Mouse (Mus musculus) lung, embryonic 16.5 days (tissue): ENCODE measurements around the gene Camk1g. TPM values are rescaled to one million over a fixed set of nuclear protein-coding genes. Genes with fewer than 3 reads are reported as not detected.

Source experiments
- ATAC-seq: fragments of 200-750 bp; cut with Nextera tagmentation; 2 replicates; pipeline ENCODE4 v1.8.0; 2017; ENCODE audit warnings: low read depth, mild to moderate bottlenecking, moderate library complexity
- H3K27ac ChIP-seq: fragments of 300-500 bp; sonication (generic); 2 replicates; pipeline ENCODE4 v1.5.1; 2014; ENCODE audit warnings: mild to moderate bottlenecking, control low read depth, low read length
- H3K27me3 ChIP-seq: fragments of 300-500 bp; sonication (generic); 2 replicates; pipeline ENCODE4 v1.6.1; 2014; ENCODE audit warnings: low read depth, low read length, mixed read lengths; ENCODE audit not compliant: control insufficient read depth, insufficient read depth
- H3K36me3 ChIP-seq: fragments of 300-500 bp; sonication (generic); 2 replicates; pipeline ENCODE4 v1.6.1; 2014; ENCODE audit warnings: low read length; ENCODE audit not compliant: control insufficient read depth, insufficient read depth
- H3K4me1 ChIP-seq: fragments of 300-500 bp; sonication (generic); replicated peaks from 2 replicates; pipeline ENCODE4 v1.6.1; 2014; ENCODE audit warnings: low read length, mixed read lengths; ENCODE audit not compliant: control insufficient read depth, insufficient read depth
- H3K4me2 ChIP-seq: fragments of 300-500 bp; sonication (generic); 2 replicates; pipeline ENCODE4 v1.6.1; 2014; ENCODE audit warnings: low read depth, low read length, control low read depth
- H3K4me3 ChIP-seq: fragments of 300-500 bp; sonication (generic); 2 replicates; pipeline ENCODE4 v1.5.1; 2014; ENCODE audit warnings: mild to moderate bottlenecking, low read length, control low read depth
- H3K9ac ChIP-seq: fragments of 300-500 bp; sonication (generic); 2 replicates; pipeline ENCODE4 v1.6.1; 2014; ENCODE audit warnings: low read length, control low read depth
- H3K9me3 ChIP-seq: fragments of 300-500 bp; sonication (generic); 2 replicates; pipeline ENCODE4 v1.6.1; 2016; ENCODE audit warnings: low read length; ENCODE audit not compliant: control insufficient read depth
- WGBS: fragments of 180-500 bp; shearing (Covaris S2); extraction: QIAGEN DNeasy Blood & Tissue Kit; methylation state at CpG from one replicate; pipeline ENCODE4 v1.1.7; 2014; 5-methylcytosine and 5-hydroxymethylcytosine counted together
- polyA plus RNA-seq: library from polyadenylated mRNA; unstranded; fragments of >200 nt; fragmentation: Nextera tagmentation; extraction: Ambion mirVana; gene quantifications from 2 replicates; pipeline ENCODE4 v1.2.1, GENCODE M21; 2015

Camk1g gene
- polyA plus RNA-seq, 1 experiment from 2014 or later: 43.2 TPM

GRCm38 (mm10) chr1:193361181-193361580 lies 8.9 kb downstream of the Camk1g start:
- no peak overlapping the region for H3K4me3 ChIP-seq
- no peak overlapping the region for H3K4me2 ChIP-seq
- H3K4me1 ChIP-seq: no peaks in the 10 kb centered on the region
- H3K27me3 ChIP-seq: no peaks in the 10 kb centered on the region
- H3K9ac ChIP-seq: no peak overlapping the region
- no peak for ATAC-seq
- no peaks in the 10 kb centered on the region for H3K9me3 ChIP-seq
- 61% methylated on average over 6 of the region's 6 CpGs for WGBS
- no peak overlapping the region for H3K27ac ChIP-seq
- H3K36me3 ChIP-seq: no peaks in the 10 kb centered on the region

GRCm38 (mm10) chr1:193359199-193359598 lies 10.9 kb downstream of the Camk1g start:
- H3K36me3 ChIP-seq: no peaks in the 10 kb centered on the region
- no peaks in the 10 kb centered on the region for H3K27me3 ChIP-seq
- H3K9me3 ChIP-seq: no peaks in the 10 kb centered on the region
- WGBS: 64% methylated on average over 3 of the region's 3 CpGs
- no peak overlapping the region for H3K4me3 ChIP-seq
- H3K9ac ChIP-seq: no peak overlapping the region
- no peak for ATAC-seq
- no peak overlapping the region for H3K4me2 ChIP-seq
- H3K27ac ChIP-seq: no peak overlapping the region
- no peaks in the 10 kb centered on the region for H3K4me1 ChIP-seq

GRCm38 (mm10) chr1:193351583-193351982 lies 18.5 kb downstream of the Camk1g start:
- no peaks in the 10 kb centered on the region for H3K9me3 ChIP-seq
- no peak overlapping the region for H3K4me2 ChIP-seq
- H3K27ac ChIP-seq: no peak overlapping the region
- H3K4me1 ChIP-seq: no peaks in the 10 kb centered on the region
- H3K27me3 ChIP-seq: no peaks in the 10 kb centered on the region
- WGBS: 83% methylated on average over 3 of the region's 3 CpGs
- no peak for ATAC-seq
- H3K4me3 ChIP-seq: no peak overlapping the region
- no peak overlapping the region for H3K9ac ChIP-seq
- H3K36me3 ChIP-seq: peaks cover 2% of the 10 kb centered on the region; the same call in 1 of the 2 replicates

- 97% methylated on average over 2 of the region's 2 CpGs for WGBS
- no peaks in the 10 kb centered on the region for H3K27me3 ChIP-seq
- no peak overlapping the region for H3K4me3 ChIP-seq
- H3K27ac ChIP-seq: no peak overlapping the region
- H3K9me3 ChIP-seq: no peaks in the 10 kb centered on the region
- H3K36me3 ChIP-seq: peaks cover 2% of the 10 kb centered on the region; the same call in 1 of the 2 replicates
- H3K4me1 ChIP-seq: no peaks in the 10 kb centered on the region
- H3K4me2 ChIP-seq: no peak overlapping the region
- ATAC-seq: no peak
- H3K9ac ChIP-seq: no peak overlapping the region
Observed at GRCm38 (mm10) chr1:193350546-193350801, 19.6 kb downstream of the Camk1g start.

GRCm38 (mm10) chr1:193349702-193350545 lies 20.2 kb downstream of the Camk1g start:
- peaks cover 2% of the 10 kb centered on the region; the same call in 1 of the 2 replicates for H3K36me3 ChIP-seq
- H3K27ac ChIP-seq: no peak overlapping the region
- H3K9ac ChIP-seq: no peak overlapping the region
- H3K27me3 ChIP-seq: no peaks in the 10 kb centered on the region
- H3K4me1 ChIP-seq: no peaks in the 10 kb centered on the region
- WGBS: 76% methylated on average over 10 of the region's 10 CpGs
- no peak overlapping the region for H3K4me3 ChIP-seq
- no peaks in the 10 kb centered on the region for H3K9me3 ChIP-seq
- no peak overlapping the region for H3K4me2 ChIP-seq
- no peak for ATAC-seq

- H3K36me3 ChIP-seq: peaks cover 2% of the 10 kb centered on the region; the same call in 1 of the 2 replicates
- no peaks in the 10 kb centered on the region for H3K9me3 ChIP-seq
- H3K27me3 ChIP-seq: no peaks in the 10 kb centered on the region
- no peak for ATAC-seq
- no peak overlapping the region for H3K9ac ChIP-seq
- H3K4me1 ChIP-seq: no peaks in the 10 kb centered on the region
- H3K4me3 ChIP-seq: no peak overlapping the region
- no peak overlapping the region for H3K4me2 ChIP-seq
- no peak overlapping the region for H3K27ac ChIP-seq
- WGBS: 78% methylated on average over 9 of the region's 9 CpGs
Observed at GRCm38 (mm10) chr1:193348261-193348962, 21.7 kb downstream of the Camk1g start.

- Histone ChIP-seq H3K27ac (no peak overlapping the region), H3K4me2 (no peak overlapping the region), H3K27me3 (no peaks in the 10 kb centered on the region), H3K4me1 (no peaks in the 10 kb centered on the region), H3K9ac (no peak overlapping the region), H3K36me3 (peaks cover 2% of the 10 kb centered on the region; the same call in 1 of the 2 replicates), H3K9me3 (no peaks in the 10 kb centered on the region), H3K4me3 (no peak overlapping the region)
- WGBS: 55% methylated on average over 3 of the region's 3 CpGs
- no peak for ATAC-seq
Observed at GRCm38 (mm10) chr1:193346908-193347307, 23.2 kb downstream of the Camk1g start.

- H3K36me3 ChIP-seq: peaks cover 2% of the 10 kb centered on the region
- H3K4me1 ChIP-seq: no peaks in the 10 kb centered on the region
- no peaks in the 10 kb centered on the region for H3K9me3 ChIP-seq
- WGBS: 32% methylated on average over 2 of the region's 2 CpGs
- H3K4me3 ChIP-seq: no peak overlapping the region
- H3K27me3 ChIP-seq: no peaks in the 10 kb centered on the region
- ATAC-seq: no peak
- H3K9ac ChIP-seq: no peak overlapping the region
- no peak overlapping the region for H3K4me2 ChIP-seq
- H3K27ac ChIP-seq: no peak overlapping the region
Observed at GRCm38 (mm10) chr1:193344976-193345375, 25.1 kb downstream of the Camk1g start.

- 63% methylated on average over 4 of the region's 4 CpGs for whole genome bisulfite sequencing
- Histone ChIP-seq H3K27ac (no peak overlapping the region), H3K4me1 (no peaks in the 10 kb centered on the region), H3K9ac (no peak overlapping the region), H3K4me2 (no peak overlapping the region), H3K9me3 (no peaks in the 10 kb centered on the region), H3K4me3 (no peak overlapping the region), H3K36me3 (peaks cover 2% of the 10 kb centered on the region), H3K27me3 (no peaks in the 10 kb centered on the region)
- no peak for ATAC-seq
Observed at GRCm38 (mm10) chr1:193343853-193344252, 26.2 kb downstream of the Camk1g start.
